Mouse (Mus musculus) brain, embryonic 18.5 days (tissue): ENCODE data around the gene Lingo1.

Source experiments
- DNase-seq: peaks from one replicate; pipeline ENCODE4 v3.0.0-alpha.2; 2012; ENCODE audit warnings: low read depth, low spot score

Lingo1 gene

DNA sequence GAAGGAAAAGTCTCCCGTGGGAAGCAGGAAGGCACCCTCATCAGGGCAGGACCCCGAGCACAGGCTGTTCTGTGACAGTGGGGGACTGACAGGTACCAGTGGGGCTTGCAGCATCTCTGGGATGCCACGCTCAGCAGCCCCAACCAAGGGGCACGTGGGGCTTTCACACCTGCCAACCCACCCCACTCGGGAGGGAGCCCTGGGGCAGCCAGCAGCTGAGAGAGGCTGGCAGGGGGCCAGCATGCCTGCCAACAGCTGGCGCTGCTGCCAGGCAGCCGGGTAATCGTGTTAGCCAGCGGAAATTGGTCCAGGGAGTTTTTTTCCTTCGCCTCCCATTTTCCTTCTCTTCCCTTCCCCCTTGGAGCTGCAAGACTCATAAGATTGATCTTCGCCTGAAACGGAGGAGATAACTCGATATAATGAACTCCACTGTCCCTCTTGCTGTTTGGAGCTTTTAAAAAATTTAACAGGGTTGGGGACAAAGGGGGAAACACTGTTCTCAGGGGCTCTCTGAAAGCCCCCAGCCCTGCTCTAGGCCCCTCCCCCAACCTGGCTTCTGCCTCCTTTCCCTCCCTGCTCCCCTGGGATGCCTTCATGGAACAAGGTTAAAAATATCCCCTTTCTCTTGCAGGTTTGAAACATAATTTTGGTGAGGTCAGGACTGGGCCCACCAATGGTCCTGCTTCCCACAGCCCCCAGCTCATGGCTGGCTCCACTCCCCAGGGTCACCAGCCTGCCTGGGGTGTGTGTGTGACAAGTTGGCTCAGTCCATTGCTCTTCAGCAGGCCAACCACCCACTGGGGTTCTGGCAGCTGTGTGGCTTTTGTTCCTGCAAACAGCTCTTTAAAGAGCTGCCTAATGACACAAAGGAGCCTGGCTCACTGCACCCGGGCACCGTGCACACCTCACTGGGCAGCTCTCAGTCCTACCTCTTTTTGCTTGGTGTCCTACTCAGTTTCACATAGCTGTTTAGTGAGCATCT lies 68.3 kb downstream of the Lingo1 start:
- DNase-seq: no peak

DNA sequence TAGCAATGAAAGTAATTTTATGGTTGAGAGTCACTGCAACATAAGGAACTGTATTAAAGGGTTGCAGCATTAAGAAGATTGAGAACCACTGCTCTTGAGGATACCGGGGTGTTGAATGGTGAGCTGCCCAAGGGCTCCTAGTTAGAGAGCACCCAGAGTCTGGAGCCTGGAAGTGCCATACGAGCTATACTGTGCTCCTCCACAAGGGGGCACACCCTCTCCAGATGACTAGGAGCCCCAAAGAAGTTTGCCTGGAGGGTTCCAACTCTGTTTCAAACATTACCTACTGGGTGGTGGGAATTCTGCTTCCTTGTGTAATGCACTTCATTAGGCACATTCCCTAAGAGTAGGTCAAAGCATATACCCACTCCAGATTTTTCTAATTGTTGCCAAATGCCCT lies 70.5 kb downstream of the Lingo1 start:
- no peak for DNase-seq

DNA sequence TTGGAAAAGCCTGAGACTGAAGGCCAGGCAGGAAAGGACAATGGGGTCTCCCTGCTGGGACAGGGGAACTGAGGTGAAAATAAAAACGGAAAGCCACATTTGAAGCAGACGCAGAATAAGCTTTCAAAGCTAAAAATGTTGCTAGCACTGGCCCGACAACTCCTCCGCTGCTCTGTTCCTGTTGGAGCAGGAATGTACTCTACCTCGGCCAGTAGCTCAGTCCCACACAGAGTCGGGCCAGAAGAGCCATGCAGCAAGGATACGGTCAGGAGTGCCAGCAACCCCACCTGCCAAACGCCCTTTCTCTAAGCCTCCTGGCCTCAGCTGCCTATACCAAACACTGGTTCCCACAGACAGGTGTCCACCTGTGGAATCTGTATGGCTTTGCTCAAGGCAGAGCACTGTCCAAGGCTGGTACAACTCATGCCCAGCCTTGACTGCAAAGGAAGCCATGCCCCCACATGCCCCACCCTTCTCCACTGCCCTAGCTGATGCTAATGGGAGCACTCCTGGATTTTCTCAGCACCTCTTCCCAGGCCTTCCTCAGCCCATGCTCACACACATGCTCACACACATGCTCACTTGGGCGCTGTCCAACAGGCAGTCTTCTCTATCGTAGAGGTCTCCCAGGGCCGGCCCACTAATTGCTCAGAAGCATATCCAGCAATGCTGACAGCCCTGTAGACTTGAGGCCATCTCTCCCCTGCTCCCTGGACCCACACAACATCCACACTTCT lies 74.0 kb downstream of the Lingo1 start:
- DNase-seq: no peak

DNA sequence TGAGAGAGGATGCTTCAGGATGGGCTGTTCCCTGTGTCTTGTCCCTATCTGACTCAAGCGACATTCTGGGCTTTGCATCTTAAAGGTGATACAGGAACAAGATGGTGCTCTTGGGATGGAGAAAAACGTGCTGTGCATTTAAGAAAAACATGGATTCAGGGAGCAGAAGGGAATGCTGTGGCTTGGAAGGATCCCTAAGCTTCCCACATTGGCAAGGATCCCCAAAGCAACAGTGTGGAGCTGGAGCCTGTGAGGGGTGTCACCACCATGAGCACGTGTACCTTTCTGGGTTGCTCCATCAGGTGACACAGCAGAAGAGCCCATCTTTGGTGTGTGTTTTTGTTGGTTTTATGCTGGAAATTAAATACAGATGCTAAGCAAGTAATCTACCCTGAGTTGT lies 77.3 kb downstream of the Lingo1 start:
- no peak for DNase-seq

DNA sequence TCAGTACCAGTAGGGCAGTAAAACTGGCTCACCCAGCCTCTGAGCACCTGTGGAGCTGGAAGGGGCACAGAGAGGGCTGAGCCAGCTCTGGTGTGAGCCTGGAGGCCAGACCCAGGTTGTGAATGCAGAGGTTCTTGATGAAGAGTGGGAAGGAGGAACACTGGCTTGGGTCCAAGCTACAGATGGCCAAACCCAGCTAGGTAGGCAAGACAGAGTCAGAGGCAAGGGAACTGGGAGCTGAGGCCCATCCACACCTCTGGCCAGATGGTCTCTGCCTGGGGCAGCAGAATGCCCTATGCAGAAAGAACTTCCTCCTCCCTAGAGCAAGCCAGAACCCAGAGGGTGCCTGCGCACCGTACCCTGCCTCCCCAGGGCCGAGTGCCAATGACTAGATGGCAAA lies 79.7 kb downstream of the Lingo1 start:
- no peak for DNase-seq

DNA sequence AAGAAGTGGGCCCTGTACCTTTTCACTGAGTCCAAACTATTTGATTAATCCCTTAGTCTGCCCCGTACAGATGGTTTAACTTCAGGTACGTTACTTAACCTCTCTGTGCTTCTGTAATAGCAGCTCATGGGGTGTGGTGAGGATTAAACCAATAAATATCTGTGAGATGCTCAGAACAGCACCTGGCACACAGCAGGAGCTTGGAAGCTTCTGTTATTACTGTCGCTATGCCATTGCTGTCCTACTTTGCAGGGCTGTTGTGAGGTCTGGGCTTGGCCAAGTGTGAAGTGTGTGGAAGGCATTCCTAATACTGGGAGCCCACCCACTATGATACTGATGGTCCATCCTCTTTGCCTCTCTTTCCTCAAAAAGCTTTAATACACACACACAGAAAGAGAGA lies 80.2 kb downstream of the Lingo1 start:
- DNase-seq: no peak

DNA sequence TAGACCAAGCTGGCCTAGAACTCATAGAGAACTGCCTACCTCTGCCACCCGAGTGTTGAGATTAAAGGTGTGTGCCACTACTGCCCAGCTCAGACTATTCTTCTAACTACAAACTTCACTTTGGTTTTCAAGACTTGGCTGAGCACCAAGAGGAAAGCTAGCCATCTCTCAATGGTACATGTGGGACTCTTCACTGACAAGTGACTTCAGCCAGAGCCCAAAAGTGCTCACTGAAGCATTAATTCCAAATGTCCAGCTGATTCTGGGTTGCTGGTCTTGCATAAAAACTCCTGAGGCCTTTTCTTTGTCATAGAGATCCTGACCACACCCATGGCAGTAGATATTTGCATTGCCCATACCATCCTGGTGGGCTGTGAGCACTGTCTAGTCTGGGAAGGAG lies 81.9 kb downstream of the Lingo1 start:
- no peak for DNase-seq

DNA sequence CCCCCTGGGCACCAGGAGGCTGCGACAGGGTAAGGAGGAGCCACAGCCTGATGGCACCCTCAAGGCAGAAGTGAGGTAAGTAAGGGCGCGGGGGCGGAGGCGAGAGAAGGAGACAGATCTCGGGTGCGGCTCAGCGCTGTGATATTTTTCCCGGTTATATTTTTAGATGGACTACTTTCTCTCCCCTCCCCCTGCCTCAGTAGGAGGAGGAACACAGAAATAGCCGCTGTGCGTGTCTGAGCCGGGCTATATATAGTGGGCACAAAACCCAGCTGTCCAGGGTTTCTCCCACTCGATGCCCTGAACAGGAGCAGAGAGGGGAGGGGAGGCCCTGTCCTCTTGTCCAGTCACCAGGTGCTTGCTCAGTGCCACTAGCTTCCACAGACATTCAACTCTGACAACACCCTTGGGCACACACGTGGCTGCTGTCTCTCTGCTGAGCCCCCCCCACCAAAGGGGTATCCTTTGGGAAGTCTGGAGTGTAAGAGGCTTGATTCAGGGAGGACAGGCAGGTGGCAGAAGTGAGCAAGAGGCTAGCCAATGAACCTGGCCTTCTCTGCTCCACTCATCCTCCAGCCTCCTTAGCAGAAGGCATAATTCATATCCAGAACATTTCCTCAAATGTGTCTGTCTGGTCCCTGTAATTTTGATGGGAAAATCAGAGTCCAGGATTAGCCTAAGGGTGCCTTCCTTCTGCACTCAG lies 83.5 kb downstream of the Lingo1 start:
- no peak for DNase-seq

DNA sequence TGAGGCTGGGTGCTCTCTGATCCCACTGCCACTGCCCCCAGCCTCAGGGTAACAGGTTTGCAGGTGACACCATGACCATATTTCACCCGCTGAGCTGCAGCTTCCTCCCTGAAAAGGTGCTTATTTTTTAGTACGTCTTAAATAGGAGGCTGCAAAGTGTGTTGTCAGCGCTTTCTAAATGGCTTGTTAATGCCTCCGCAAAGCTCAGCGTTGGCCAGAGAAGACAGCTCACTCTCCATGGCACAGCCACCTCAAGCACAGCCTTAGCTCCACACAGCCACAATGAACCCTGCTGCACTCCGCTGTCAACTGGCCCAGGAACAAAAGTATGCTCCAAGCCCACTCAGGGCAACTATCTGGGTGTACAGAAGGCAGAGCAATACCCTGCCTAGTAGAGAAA lies 85.3 kb downstream of the Lingo1 start:
- DNase-seq: no peak

DNA sequence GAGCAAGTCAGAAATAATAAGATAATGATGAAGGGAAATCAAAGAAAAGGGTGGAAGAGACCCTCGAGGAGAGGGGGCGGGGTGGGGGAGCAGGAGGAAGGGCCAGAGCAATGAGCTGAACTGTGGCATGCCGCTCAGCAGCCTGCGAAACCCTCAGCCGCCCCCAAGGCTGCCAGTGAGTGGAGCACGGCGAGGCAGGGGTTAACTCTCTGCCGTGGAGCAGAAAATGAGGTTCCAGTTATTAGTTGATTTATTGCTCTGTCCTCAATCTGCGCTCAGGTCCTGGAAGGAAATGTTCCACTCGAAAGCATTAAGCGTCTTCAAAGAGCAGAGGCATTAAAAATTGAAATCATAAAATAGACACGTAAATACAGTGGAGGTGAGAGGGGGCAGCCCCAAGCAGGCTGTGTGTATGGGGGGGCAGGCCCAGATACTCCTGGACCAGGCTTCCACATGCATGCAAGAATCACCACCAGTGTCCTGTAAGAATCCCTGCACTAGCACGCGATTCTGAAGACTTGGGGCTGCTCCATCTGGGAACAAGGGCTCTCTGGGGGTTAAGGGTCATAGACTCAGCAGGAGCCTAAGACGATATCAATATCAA lies 89.7 kb downstream of the Lingo1 start:
- no peak for DNase-seq

DNA sequence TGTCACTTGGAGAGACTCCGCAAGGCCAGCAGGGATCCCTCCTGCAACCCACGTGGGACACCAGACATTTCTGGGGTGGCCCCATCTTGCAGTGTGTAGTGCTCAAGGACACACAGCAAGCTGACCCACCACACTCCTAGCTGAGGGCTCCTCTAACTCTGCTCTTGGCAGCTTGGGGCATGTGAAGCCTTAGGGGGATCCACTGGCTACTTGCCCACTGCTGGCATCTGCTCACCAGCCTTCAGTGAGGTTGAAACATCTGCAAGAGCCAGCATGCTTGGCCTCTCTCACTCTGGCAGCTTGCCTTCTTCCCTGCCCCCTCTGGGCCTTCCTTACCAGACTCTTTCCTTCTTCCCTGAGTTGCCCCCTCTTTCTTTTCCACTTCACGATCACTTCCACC lies 94.9 kb downstream of the Lingo1 start:
- DNase-seq: no peak

DNA sequence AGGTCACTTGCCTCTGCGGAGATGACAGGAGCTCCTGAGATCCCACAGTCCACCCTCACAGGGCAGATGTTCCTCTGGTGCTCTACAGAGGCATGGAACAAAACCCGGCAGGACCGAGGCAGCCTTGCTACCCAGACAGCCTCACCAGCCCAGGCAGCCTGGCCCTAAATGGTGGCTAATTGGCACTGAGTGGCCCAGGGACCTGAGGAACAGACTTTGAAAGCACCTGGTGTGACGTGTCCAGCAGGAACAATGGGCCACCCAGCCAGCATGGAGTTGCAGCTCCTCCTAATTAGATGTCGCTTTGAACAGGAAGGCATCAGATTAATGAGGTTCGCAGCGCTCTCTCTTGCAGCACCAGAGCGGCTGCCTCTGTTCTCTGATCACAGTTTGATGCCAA lies 95.4 kb downstream of the Lingo1 start:
- DNase-seq: no peak

DNA sequence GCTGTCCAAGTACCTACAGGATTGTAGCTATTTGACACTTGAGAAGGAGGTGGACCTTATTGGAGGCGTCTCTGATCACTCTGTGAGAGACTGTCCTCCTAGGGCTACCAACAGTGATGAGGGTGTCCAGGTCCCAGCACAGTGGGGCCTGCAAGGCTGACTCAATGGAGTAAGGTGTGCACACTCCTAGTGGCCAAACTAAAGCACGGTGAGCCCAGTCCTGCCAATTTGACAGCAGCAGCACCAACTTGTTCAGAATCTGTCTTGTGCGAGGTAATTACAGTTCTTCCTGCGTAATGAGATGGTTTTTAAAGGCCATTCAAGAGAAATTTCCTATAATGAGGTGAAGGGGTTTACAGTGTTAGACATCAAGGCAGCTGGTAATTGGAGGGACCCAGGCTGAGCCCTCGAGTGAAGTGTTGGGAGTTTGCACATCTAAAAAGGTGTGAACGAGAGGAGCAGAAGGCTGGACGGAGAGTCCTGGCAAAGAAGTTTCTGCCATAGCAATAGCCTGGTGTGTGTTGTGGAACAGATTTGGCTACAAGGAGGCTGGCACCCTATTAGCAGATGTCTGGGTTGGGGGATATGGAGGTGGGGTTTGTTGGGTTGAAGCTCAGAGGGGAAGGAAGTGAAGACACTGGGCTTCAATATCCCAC lies 97.4 kb downstream of the Lingo1 start:
- no peak for DNase-seq

DNA sequence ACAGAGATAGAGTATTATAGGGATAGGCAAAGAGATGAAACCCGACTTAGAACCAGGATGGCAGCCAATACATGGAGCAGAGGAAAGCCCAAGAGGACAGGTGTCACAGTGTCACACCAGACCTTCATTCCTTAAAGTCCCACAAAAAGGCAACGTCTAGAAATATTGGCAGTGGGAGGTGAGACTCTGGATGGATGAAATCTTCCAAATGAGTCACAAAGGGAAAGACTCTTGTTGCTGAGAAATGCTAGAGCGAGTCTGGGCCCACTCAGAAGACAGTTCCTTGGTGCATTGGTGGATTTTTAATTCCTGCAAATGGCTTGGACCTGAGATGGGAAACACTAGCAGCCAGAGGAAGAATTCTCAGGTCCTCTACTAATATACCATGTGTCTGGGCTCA lies 102.2 kb downstream of the Lingo1 start:
- no peak for DNase-seq

DNA sequence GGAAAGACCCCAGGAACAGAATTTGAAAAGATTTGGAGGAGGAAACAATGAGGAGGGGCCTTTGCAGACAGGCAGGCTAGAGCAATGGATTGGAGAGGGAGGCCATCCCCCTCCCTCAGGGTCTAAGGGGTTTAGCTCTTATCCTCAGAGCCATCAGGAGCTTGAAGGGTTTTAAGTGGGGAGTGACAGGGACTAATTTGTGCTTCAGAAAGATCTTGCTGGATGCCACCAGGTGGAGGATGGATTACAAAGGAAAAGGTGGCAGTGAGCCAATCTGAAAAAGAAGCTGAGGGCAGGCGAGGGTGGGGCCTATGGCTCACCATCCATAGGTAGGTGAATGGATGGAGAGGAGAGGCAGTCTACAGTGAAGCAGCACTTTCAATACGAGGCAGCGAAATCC lies 105.0 kb downstream of the Lingo1 start:
- DNase-seq: no peak

DNA sequence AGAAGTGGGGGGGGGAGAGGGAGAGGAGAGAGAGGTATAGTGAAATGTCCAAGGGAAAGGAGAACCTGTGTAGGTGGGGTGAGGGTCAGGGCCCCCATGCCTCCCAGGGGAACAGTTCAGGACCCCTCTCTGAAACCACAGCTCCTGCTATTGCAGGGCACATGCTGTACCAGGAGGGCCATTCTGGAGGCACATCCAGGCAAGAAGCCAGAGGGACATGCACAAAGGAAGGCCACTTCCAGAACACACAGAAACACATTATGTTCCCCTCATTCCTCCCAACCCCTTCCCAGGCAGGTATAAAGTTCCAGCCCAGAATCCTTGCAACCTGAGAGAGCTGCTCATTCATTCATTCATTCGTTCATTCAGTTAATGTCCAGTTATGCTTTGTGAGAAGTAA lies 105.6 kb downstream of the Lingo1 start:
- DNase-seq: no peak

DNA sequence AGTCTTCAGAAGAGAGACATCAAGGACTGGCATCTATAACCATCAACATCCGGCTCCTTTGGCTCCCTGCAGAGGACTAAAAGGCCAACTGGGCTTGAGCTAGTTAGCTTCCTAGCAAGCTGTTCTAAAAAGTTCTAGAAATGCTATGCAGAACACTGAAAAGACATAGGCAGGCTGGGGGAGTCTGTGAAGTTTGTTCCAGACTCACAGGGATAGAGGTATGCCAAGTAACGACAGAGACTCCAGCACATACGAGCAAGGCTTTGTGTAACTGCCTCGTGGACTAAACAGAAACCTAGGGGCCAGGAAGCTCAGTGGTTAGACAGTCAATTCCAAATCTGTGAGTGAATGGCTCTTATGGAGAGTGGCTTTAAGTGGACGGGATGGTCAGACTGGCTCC lies 108.8 kb downstream of the Lingo1 start:
- DNase-seq: no peak

DNA sequence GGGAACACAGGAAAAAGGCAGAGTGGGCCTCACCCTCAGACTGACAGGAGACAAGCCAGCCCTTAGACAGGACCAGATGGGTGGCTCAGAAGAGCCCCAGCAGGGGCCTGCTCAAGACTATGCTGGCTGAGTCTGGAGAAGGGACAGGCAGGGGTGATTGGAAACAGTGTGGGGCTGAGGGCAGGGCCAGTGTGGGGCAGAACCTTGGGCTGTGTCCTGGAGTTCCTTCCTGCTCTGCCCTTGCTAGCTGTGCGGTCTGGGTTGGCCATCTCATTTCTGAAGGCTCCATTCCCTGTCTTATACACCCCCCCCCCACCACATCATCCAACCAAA lies 109.2 kb downstream of the Lingo1 start:
- DNase-seq: no peak

DNA sequence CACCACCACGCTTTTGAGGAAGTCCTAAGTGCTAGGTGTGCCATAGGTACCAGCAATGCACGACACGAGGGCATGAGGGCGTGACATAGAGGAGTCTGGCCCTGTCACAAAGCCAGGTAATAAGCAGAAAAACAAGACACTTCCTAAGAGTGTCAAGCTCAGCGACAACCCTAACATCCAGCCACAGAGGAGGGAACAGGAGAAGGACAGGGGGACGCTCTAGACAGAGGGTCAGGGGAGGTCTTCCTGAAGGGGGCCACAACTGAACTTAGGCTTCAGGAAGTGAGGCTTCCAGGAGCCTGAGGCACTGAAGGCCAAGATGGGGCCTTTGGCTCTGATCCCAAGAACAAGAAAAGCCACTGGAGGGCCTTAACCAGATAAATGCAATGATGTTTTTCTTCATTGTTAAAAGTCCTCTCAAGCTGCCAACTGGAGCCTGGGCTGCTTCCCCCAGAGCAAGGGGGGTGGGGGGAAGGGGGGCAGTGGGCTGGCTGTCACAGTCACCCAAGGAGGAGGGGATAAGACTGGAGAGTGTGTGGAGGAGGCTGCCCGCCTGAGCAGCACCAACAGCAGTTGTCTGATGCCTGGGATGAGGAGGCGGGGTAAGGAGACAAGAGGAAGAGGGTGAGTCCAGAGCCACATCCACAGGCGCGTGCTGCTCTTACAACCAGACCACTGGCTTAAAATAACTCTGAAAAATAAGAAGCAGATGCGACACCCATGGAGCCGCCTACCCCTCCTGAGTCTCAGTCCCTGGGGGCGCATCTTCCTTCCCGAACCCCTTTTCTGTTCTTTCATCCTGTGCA lies 109.7 kb downstream of the Lingo1 start:
- DNase-seq: no peak

DNA sequence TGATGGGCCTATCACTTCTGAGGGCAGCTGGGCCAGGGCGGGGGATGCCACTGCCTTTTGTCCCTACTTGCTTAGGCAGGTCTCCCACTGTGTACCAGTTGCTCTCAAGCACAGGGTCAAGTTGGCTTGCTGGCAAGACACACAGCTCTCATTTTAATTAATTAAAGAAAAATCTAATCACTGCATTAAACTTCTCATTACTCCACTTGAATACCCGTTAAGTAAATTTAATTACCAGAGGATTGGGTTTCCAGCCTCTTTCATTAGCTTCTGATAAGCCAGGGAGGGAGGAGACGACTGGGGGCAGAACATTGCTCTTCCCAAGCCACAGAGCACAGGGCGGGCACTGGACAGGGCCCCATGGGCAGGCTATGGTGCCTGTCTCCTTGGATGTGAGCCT lies 113.4 kb downstream of the Lingo1 start:
- no peak for DNase-seq

DNA sequence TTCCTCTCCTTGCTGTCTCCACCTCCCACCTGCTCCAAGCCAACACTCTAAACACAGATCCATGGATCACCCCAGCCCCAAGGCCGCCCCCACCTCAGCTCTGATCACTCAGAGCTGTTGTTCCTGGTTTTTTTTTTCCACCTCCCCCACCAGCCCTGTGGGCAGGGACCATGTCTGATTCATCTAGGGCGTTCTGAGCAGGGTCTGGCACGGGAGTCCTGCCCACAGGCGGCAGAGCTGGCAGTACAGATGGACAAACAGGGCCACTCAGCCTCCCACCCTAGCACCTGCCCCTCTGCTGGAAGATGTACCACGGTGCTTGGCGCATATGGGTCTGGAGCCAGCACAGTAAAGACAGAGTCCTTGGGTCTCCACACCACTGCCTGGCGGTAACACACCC lies 114.3 kb downstream of the Lingo1 start:
- DNase-seq: no peak
